Mouse (Mus musculus) neural tube, embryonic 15.5 days (tissue): Measurements from ENCODE around the gene Igfbp5. TPM values are rescaled to one million over a fixed set of nuclear protein-coding genes. Genes with fewer than 3 reads are reported as not detected.

Source experiments
- ATAC-seq: fragments of 200-750 bp; cut with Nextera tagmentation; 2 replicates; pipeline ENCODE4 v1.8.0; 2017; ENCODE audit warnings: mild to moderate bottlenecking, moderate TSS enrichment, moderate library complexity; ENCODE audit not compliant: low FRiP score
- H3K27ac ChIP-seq: fragments of 300-500 bp; sonication (generic); replicated peaks from 2 replicates; pipeline ENCODE4 v1.5.1; 2015; ENCODE audit warnings: mild to moderate bottlenecking, inconsistent platforms
- H3K27me3 ChIP-seq: fragments of 300-500 bp; sonication (generic); replicated peaks from 2 replicates; pipeline ENCODE4 v1.6.1; 2015; ENCODE audit warnings: inconsistent platforms
- H3K36me3 ChIP-seq: fragments of 300-500 bp; sonication (generic); 2 replicates; pipeline ENCODE4 v1.6.1; 2015; ENCODE audit warnings: inconsistent platforms
- H3K4me1 ChIP-seq: fragments of 300-500 bp; sonication (generic); 2 replicates; pipeline ENCODE4 v1.6.1; 2015; ENCODE audit warnings: inconsistent platforms
- H3K4me2 ChIP-seq: fragments of 300-500 bp; sonication (generic); 2 replicates; pipeline ENCODE4 v1.6.1; 2015; ENCODE audit warnings: inconsistent platforms, mild to moderate bottlenecking, moderate library complexity
- H3K4me3 ChIP-seq: fragments of 300-500 bp; sonication (generic); replicated peaks from 2 replicates; pipeline ENCODE4 v1.5.1; 2015; ENCODE audit warnings: mild to moderate bottlenecking, inconsistent platforms
- H3K9ac ChIP-seq: fragments of 300-500 bp; sonication (generic); replicated peaks from 2 replicates; pipeline ENCODE4 v1.6.1; 2015; ENCODE audit warnings: mild to moderate bottlenecking, inconsistent platforms
- H3K9me3 ChIP-seq: fragments of 300-500 bp; sonication (generic); replicated peaks from 2 replicates; pipeline ENCODE4 v1.6.1; 2016; ENCODE audit warnings: inconsistent platforms
- WGBS: fragments of 180-500 bp; shearing (Covaris S2); methylation state at CpG from one replicate; pipeline ENCODE4 v1.1.7; 2015; ENCODE audit warnings: mixed read lengths; 5-methylcytosine and 5-hydroxymethylcytosine counted together
- polyA plus RNA-seq: library from polyadenylated mRNA; unstranded; fragments of >200 nt; fragmentation: Nextera tagmentation; extraction: Ambion mirVana; gene quantifications from 2 replicates; pipeline ENCODE4 v1.2.1, GENCODE M21; 2015

The Igfbp5 gene
- polyA plus RNA-seq, 1 experiment from 2014 or later: 102 TPM

- ATAC-seq: no peak
- no peaks in the 10 kb centered on the region for H3K9me3 ChIP-seq
- no peak overlapping the region for H3K4me2 ChIP-seq
- 79% methylated on average over 7 of the region's 7 CpGs for WGBS
- H3K27me3 ChIP-seq: no peaks in the 10 kb centered on the region
- H3K27ac ChIP-seq: 0 out of 2 replicates have a peak overlapping the region, but pooled peaks have one; percentile 19
- H3K36me3 ChIP-seq: 0 out of 2 replicates have a peak, but pooled peaks cover 4% of the 10 kb centered on the region
- H3K4me1 ChIP-seq: peaks cover 17% of the 10 kb centered on the region
- no peak overlapping the region for H3K4me3 ChIP-seq
- no peak overlapping the region for H3K9ac ChIP-seq
These were observed 17.5 kb downstream of the Igfbp5 start for GRCm38 (mm10) chr1:72857142-72857541.

- Histone ChIP-seq H3K36me3 (0 out of 2 replicates have a peak, but pooled peaks cover 4% of the 10 kb centered on the region), H3K27ac (no peak overlapping the region), H3K4me2 (no peak overlapping the region), H3K9me3 (no peaks in the 10 kb centered on the region), H3K4me3 (no peak overlapping the region), H3K9ac (no peak overlapping the region), H3K4me1 (peaks cover 17% of the 10 kb centered on the region), H3K27me3 (no peaks in the 10 kb centered on the region)
- no peak for ATAC-seq
- 85% methylated on average over 19 of the region's 19 CpGs for WGBS
These were observed 18.3 kb downstream of the Igfbp5 start for GRCm38 (mm10) chr1:72856209-72856909.

GRCm38 (mm10) chr1:72855729-72856128 lies 19.0 kb downstream of the Igfbp5 start:
- no peaks in the 10 kb centered on the region for H3K27me3 ChIP-seq
- no peak overlapping the region for H3K4me2 ChIP-seq
- no peaks in the 10 kb centered on the region for H3K9me3 ChIP-seq
- peaks cover 17% of the 10 kb centered on the region for H3K4me1 ChIP-seq
- H3K36me3 ChIP-seq: 0 out of 2 replicates have a peak, but pooled peaks cover 4% of the 10 kb centered on the region
- ATAC-seq: no peak
- H3K27ac ChIP-seq: no peak overlapping the region
- H3K9ac ChIP-seq: no peak overlapping the region
- 88% methylated on average over 10 of the region's 10 CpGs for WGBS
- no peak overlapping the region for H3K4me3 ChIP-seq

- no peaks in the 10 kb centered on the region for H3K27me3 ChIP-seq
- peaks cover 17% of the 10 kb centered on the region for H3K4me1 ChIP-seq
- WGBS: 38% methylated on average over 10 of the region's 10 CpGs
- no peaks in the 10 kb centered on the region for H3K9me3 ChIP-seq
- no peaks in the 10 kb centered on the region for H3K36me3 ChIP-seq
- no peak overlapping the region for H3K4me3 ChIP-seq
- peak overlapping the region; percentile 34; the same call in 1 of the 2 replicates for H3K9ac ChIP-seq
- H3K27ac ChIP-seq: 0 out of 2 replicates have a peak overlapping the region, but pooled peaks have one; percentile 28
- ATAC-seq: 0 out of 2 replicates have a peak, but pooled peaks have one; percentile 16
- H3K4me2 ChIP-seq: no peak overlapping the region
These were observed 20.1 kb downstream of the Igfbp5 start for GRCm38 (mm10) chr1:72854337-72855237.

- H3K27me3 ChIP-seq: no peaks in the 10 kb centered on the region
- WGBS: 76% methylated on average over 1 of the region's 1 CpGs
- H3K4me2 ChIP-seq: no peak overlapping the region
- ATAC-seq: no peak
- H3K9me3 ChIP-seq: no peaks in the 10 kb centered on the region
- peaks cover 12% of the 10 kb centered on the region for H3K4me1 ChIP-seq
- H3K4me3 ChIP-seq: no peak overlapping the region
- H3K27ac ChIP-seq: no peak overlapping the region
- no peaks in the 10 kb centered on the region for H3K36me3 ChIP-seq
- H3K9ac ChIP-seq: no peak overlapping the region
These were observed 20.9 kb downstream of the Igfbp5 start for GRCm38 (mm10) chr1:72853759-72854158.

- Histone ChIP-seq H3K27me3 (no peaks in the 10 kb centered on the region), H3K9ac (no peak overlapping the region), H3K27ac (no peak overlapping the region), H3K4me3 (no peak overlapping the region), H3K36me3 (no peaks in the 10 kb centered on the region), H3K4me1 (no peaks in the 10 kb centered on the region), H3K4me2 (no peak overlapping the region), H3K9me3 (no peaks in the 10 kb centered on the region)
- no peak for ATAC-seq
- 95% methylated on average over 8 of the region's 8 CpGs for WGBS
These were observed 25.6 kb downstream of the Igfbp5 start for GRCm38 (mm10) chr1:72849037-72849436.

GRCm38 (mm10) chr1:72847849-72848380 lies 26.8 kb downstream of the Igfbp5 start:
- H3K4me2 ChIP-seq: no peak overlapping the region
- 96% methylated on average over 4 of the region's 4 CpGs for WGBS
- H3K9ac ChIP-seq: no peak overlapping the region
- no peak overlapping the region for H3K27ac ChIP-seq
- no peaks in the 10 kb centered on the region for H3K27me3 ChIP-seq
- no peaks in the 10 kb centered on the region for H3K36me3 ChIP-seq
- no peak overlapping the region for H3K4me3 ChIP-seq
- no peak for ATAC-seq
- H3K9me3 ChIP-seq: no peaks in the 10 kb centered on the region
- no peaks in the 10 kb centered on the region for H3K4me1 ChIP-seq

- WGBS: 92% methylated on average over 6 of the region's 6 CpGs
These were observed 30.0 kb downstream of the Igfbp5 start for GRCm38 (mm10) chr1:72844675-72845074.

GRCm38 (mm10) chr1:72842666-72843459 lies 31.8 kb downstream of the Igfbp5 start:
- no peaks in the 10 kb centered on the region for H3K36me3 ChIP-seq
- no peak for ATAC-seq
- no peak overlapping the region for H3K27ac ChIP-seq
- WGBS: 91% methylated on average over 18 of the region's 18 CpGs
- H3K9me3 ChIP-seq: no peaks in the 10 kb centered on the region
- no peak overlapping the region for H3K9ac ChIP-seq
- no peak overlapping the region for H3K4me3 ChIP-seq
- no peaks in the 10 kb centered on the region for H3K4me1 ChIP-seq
- H3K4me2 ChIP-seq: no peak overlapping the region
- no peaks in the 10 kb centered on the region for H3K27me3 ChIP-seq

More at GRCm38 (mm10) chr1:72844675-72845074, 30.0 kb downstream of the Igfbp5 start:
- no peaks in the 10 kb centered on the region for H3K36me3 ChIP-seq
- H3K4me2 ChIP-seq: no peak overlapping the region
- H3K4me1 ChIP-seq: no peaks in the 10 kb centered on the region
- no peaks in the 10 kb centered on the region for H3K9me3 ChIP-seq
- H3K4me3 ChIP-seq: no peak overlapping the region
- H3K9ac ChIP-seq: no peak overlapping the region
- H3K27ac ChIP-seq: no peak overlapping the region
- ATAC-seq: no peak
- no peaks in the 10 kb centered on the region for H3K27me3 ChIP-seq

GRCm38 (mm10) chr1:72839791-72840190 lies 34.9 kb downstream of the Igfbp5 start:
- Histone ChIP-seq H3K9me3 (no peaks in the 10 kb centered on the region), H3K4me1 (no peaks in the 10 kb centered on the region), H3K4me3 (no peak overlapping the region), H3K4me2 (no peak overlapping the region), H3K27ac (no peak overlapping the region), H3K27me3 (no peaks in the 10 kb centered on the region), H3K36me3 (no peaks in the 10 kb centered on the region), H3K9ac (no peak overlapping the region)
- WGBS: 92% methylated on average over 7 of the region's 7 CpGs
- no peak for ATAC-seq

GRCm38 (mm10) chr1:72839356-72839755 lies 35.3 kb downstream of the Igfbp5 start:
- Histone ChIP-seq H3K4me1 (no peaks in the 10 kb centered on the region), H3K27me3 (no peaks in the 10 kb centered on the region), H3K36me3 (no peaks in the 10 kb centered on the region), H3K9ac (no peak overlapping the region), H3K4me2 (no peak overlapping the region), H3K4me3 (no peak overlapping the region), H3K27ac (no peak overlapping the region), H3K9me3 (no peaks in the 10 kb centered on the region)
- whole genome bisulfite sequencing: 84% methylated on average over 8 of the region's 8 CpGs
- ATAC-seq: no peak
